Mouse (Mus musculus): ENCODE measurements around the gene Gatad2a. TPM values are rescaled to one million over a fixed set of nuclear protein-coding genes. Genes with fewer than 3 reads are reported as not detected.

Gene Gatad2a
- total and polyA plus RNA-seq, 3 experiments, result 52.2 to 139 (median 99.3) TPM

DNA sequence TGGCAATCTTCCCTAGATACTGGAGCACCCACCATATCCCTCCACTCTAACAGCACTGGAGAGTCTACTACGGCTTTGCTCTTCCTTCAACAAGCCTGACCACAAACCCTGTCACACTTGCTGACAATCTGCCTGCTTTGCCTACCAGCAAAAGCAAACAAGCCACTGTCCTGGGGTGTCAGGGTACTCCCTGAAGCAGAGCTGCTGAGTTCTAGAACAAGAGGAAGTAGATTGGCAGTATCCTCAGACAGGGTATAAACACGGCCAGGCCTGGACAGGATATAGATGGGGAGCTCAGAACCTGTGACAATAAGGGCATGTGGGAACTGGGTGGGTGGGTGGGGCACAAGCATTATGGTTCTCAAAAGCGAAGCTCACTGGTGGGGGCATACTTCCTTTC is 58.7 kb downstream of the Gatad2a start:
- ATAC-seq (ENCODE audit: extremely low read depth, insufficient number of reproducible peaks, low FRiP score, poor library complexity, severe bottlenecking), result no peak
- Histone ChIP-seq H3K36me3 (replicated peaks) (peaks cover 95% of the 10 kb centered on the region), H3K4me1 (ENCODE audit: insufficient read depth, low read depth, low read length) (peaks cover 55% of the 10 kb centered on the region), H3K9me3 (replicated peaks) (no peaks in the 10 kb centered on the region), H3K4me3 (ENCODE audit: low read depth, low read length) (no peak overlapping the region), H3K27me3 (ENCODE audit: insufficient read depth, low read length) (no peaks in the 10 kb centered on the region)
- no peak for DNase-seq (ENCODE audit: low spot score)
- TF ChIP-seq CTCF (IDR thresholded peaks at IDR 0.05; ENCODE audit: low read depth, low read length) (no peak), TAL1 (conservative IDR thresholded peaks at IDR 0.05; ENCODE audit: low read depth, low read length) (no peak), GATA2 (IDR thresholded peaks at IDR 0.05; ENCODE audit: borderline replicate concordance, low read depth, low read length) (no peak), POLR2AphosphoS5 (IDR thresholded peaks at IDR 0.05; ENCODE audit: insufficient replicate concordance, low read depth, low read length) (no peak), GATA1 (IDR thresholded peaks at IDR 0.05; ENCODE audit: borderline replicate concordance, low read length) (no peak)

DNA sequence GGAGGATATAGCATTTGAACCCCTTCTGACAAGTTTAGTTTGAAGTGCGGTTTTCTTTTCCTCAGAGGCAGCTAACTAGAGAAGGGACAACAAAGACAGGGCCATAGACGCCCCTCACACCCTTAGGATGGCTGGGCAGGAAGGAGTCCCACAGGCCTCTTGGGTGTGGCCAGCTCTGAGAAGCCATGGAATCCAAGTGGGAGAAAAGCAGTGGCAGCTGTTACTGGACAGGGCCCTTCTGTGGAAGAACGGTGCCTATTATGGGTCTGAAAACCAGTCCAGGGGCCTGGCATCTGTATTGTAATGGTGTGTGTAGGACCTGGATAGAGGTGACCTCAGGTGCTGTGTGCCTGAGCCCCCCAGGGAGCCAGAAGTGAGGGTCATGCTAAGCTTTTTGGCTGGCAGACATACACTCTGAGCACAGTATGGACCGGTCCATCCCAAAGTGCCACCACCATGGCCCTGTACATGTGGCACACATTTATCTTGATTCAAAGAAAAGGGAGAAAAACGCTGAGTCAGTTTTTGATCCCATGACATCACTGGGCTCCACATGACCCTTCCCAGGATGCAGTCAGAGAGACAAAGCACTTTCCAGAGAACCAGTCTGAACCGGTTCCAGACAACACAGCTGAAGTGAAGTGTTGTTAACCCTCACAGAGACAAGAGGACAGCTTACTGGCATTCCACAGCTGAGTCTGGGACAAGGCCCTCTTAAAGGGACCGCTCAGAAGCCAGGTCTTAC is 60.0 kb downstream of the Gatad2a start:
- DNase-seq (ENCODE audit: low spot score), result no peak

DNA sequence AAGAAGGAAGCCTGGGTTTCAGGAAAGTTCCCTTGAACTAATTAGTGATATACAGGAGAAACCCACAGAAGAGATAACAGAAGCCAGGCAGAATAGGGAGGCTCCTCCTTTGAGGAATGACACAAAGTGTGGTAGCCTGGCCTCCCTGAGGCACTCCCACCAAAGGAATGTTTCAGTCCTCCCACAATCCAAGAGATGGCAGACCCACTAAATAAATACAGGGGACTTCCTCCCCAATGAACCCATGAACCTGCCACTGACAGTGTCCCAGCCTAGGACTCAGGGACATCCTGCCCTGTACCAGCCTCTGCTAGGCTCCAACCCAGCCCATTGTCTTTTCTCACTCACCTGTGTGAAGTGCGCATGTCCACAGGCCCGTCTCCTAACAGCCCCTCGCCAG is 60.8 kb downstream of the Gatad2a start:
- DNase-seq (ENCODE audit: low spot score) (no peak), ATAC-seq (ENCODE audit: extremely low read depth, insufficient number of reproducible peaks, low FRiP score, poor library complexity, severe bottlenecking) (no peak)
- H3K9me3 ChIP-seq (replicated peaks), result no peaks in the 10 kb centered on the region
- no peaks in the 10 kb centered on the region for H3K27me3 ChIP-seq (ENCODE audit: insufficient read depth, low read length)
- TF ChIP-seq GATA2 (IDR thresholded peaks at IDR 0.05; ENCODE audit: borderline replicate concordance, low read depth, low read length), result no peak
- TF ChIP-seq TAL1 (conservative IDR thresholded peaks at IDR 0.05; ENCODE audit: low read depth, low read length), result no peak
- TF ChIP-seq POLR2AphosphoS5 (IDR thresholded peaks at IDR 0.05; ENCODE audit: insufficient replicate concordance, low read depth, low read length), result no peak
- TF ChIP-seq CTCF (IDR thresholded peaks at IDR 0.05; ENCODE audit: low read depth, low read length), result no peak
- no peak for TF ChIP-seq GATA1 (IDR thresholded peaks at IDR 0.05; ENCODE audit: borderline replicate concordance, low read length)
- peaks cover 92% of the 10 kb centered on the region for H3K36me3 ChIP-seq (replicated peaks)
- H3K4me1 ChIP-seq (ENCODE audit: insufficient read depth, low read depth, low read length), result peaks cover 41% of the 10 kb centered on the region
- H3K4me3 ChIP-seq (ENCODE audit: low read depth, low read length), result no peak overlapping the region

More for the DNA sequence above, 60.0 kb downstream of the Gatad2a start:
- H3K4me1 ChIP-seq (ENCODE audit: insufficient read depth, low read depth, low read length), result peaks cover 48% of the 10 kb centered on the region
- peaks cover 92% of the 10 kb centered on the region for H3K36me3 ChIP-seq (replicated peaks)
- TF ChIP-seq GATA2 (IDR thresholded peaks at IDR 0.05; ENCODE audit: borderline replicate concordance, low read depth, low read length) (no peak), POLR2AphosphoS5 (IDR thresholded peaks at IDR 0.05; ENCODE audit: insufficient replicate concordance, low read depth, low read length) (no peak), TAL1 (conservative IDR thresholded peaks at IDR 0.05; ENCODE audit: low read depth, low read length) (no peak), CTCF (IDR thresholded peaks at IDR 0.05; ENCODE audit: low read depth, low read length) (no peak), GATA1 (IDR thresholded peaks at IDR 0.05; ENCODE audit: borderline replicate concordance, low read length) (no peak)
- H3K27me3 ChIP-seq (ENCODE audit: insufficient read depth, low read length), result no peaks in the 10 kb centered on the region
- no peak for ATAC-seq (ENCODE audit: extremely low read depth, insufficient number of reproducible peaks, low FRiP score, poor library complexity, severe bottlenecking)
- H3K4me3 ChIP-seq (ENCODE audit: low read depth, low read length), result no peak overlapping the region
- H3K9me3 ChIP-seq (replicated peaks), result no peaks in the 10 kb centered on the region

DNA sequence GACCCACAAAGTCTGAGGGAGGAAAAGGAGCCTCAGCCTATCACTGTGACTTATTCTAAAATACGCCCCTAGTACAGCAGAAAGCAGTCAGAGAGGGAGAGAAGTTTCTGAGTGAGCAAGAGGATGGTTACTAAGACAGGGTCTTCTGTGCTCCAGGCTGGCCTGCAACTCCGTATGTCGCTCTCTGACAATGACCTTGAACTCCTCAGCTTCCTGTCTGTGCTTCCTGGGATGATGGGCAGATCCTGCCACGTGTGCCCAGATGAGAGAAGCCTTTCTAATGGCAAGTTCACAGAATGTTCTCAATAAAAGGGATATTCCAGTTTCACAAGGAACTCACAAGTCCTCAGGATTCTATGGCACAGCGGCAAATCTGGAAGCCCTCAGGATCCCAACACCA is 61.6 kb downstream of the Gatad2a start:
- no peaks in the 10 kb centered on the region for H3K27me3 ChIP-seq (ENCODE audit: insufficient read depth, low read length)
- H3K4me3 ChIP-seq (ENCODE audit: low read depth, low read length), result no peak overlapping the region
- TF ChIP-seq CTCF (IDR thresholded peaks at IDR 0.05; ENCODE audit: low read depth, low read length), result no peak
- TF ChIP-seq GATA2 (IDR thresholded peaks at IDR 0.05; ENCODE audit: borderline replicate concordance, low read depth, low read length), result no peak
- no peak for TF ChIP-seq GATA1 (IDR thresholded peaks at IDR 0.05; ENCODE audit: borderline replicate concordance, low read length)
- no peak for TF ChIP-seq TAL1 (conservative IDR thresholded peaks at IDR 0.05; ENCODE audit: low read depth, low read length)
- TF ChIP-seq POLR2AphosphoS5 (IDR thresholded peaks at IDR 0.05; ENCODE audit: insufficient replicate concordance, low read depth, low read length), result no peak
- peaks cover 32% of the 10 kb centered on the region for H3K4me1 ChIP-seq (ENCODE audit: insufficient read depth, low read depth, low read length)
- no peak for DNase-seq (ENCODE audit: low spot score)
- H3K36me3 ChIP-seq (replicated peaks), result peaks cover 88% of the 10 kb centered on the region
- ATAC-seq (ENCODE audit: extremely low read depth, insufficient number of reproducible peaks, low FRiP score, poor library complexity, severe bottlenecking), result no peak
- no peaks in the 10 kb centered on the region for H3K9me3 ChIP-seq (replicated peaks)

DNA sequence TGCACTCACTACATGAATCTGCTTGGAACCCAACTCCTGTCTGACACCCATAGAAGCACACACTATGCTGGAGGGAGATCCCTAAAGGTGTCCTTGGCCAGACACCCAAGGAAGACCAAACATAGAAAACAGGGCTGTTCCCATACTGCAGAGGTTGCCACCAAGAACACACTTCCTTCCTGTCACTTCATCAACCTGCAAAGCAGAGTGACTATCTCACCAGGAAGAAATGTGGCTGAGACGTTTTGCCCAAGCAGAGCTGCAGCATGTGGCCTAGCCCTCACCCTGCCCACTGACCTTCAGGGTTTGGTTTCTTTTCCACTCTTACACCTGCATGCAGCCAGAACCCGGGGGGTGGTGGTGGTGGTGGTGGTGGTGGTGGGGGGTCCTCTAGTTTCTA is 62.4 kb downstream of the Gatad2a start:
- DNase-seq (ENCODE audit: low spot score) (no peak), ATAC-seq (ENCODE audit: extremely low read depth, insufficient number of reproducible peaks, low FRiP score, poor library complexity, severe bottlenecking) (no peak)
- Histone ChIP-seq H3K36me3 (replicated peaks) (peaks cover 90% of the 10 kb centered on the region), H3K9me3 (replicated peaks) (no peaks in the 10 kb centered on the region), H3K27me3 (ENCODE audit: insufficient read depth, low read length) (no peaks in the 10 kb centered on the region), H3K4me3 (ENCODE audit: low read depth, low read length) (no peak overlapping the region), H3K4me1 (ENCODE audit: insufficient read depth, low read depth, low read length) (peaks cover 27% of the 10 kb centered on the region)
- TF ChIP-seq CTCF (IDR thresholded peaks at IDR 0.05; ENCODE audit: low read depth, low read length) (no peak), TAL1 (conservative IDR thresholded peaks at IDR 0.05; ENCODE audit: low read depth, low read length) (no peak), GATA1 (IDR thresholded peaks at IDR 0.05; ENCODE audit: borderline replicate concordance, low read length) (no peak), GATA2 (IDR thresholded peaks at IDR 0.05; ENCODE audit: borderline replicate concordance, low read depth, low read length) (no peak)

DNA sequence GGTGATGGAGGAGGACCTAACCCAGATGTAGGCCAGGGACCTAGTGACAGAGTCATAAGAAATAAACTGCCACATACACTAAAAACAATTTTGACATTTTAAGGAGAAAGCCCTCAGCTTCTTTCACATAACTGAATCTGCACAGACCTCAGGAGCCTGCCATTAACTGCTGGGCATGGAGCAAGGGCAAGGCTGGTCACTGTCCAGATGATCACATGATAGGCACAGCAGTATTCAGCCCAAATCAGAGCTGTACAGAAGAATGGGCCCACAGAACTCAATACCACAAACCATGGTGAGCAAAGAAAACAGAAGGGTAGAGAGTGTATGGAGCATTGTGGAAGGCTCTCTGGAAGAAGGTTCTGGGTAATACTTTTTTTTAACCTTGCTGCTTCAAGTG is 69.3 kb downstream of the Gatad2a start:
- DNase-seq (ENCODE audit: low spot score) (no peak), ATAC-seq (ENCODE audit: extremely low read depth, insufficient number of reproducible peaks, low FRiP score, poor library complexity, severe bottlenecking) (no peak)
- Histone ChIP-seq H3K4me3 (ENCODE audit: low read depth, low read length) (no peak overlapping the region), H3K4me1 (ENCODE audit: insufficient read depth, low read depth, low read length) (peaks cover 25% of the 10 kb centered on the region), H3K9me3 (replicated peaks) (no peaks in the 10 kb centered on the region), H3K36me3 (replicated peaks) (peaks cover 87% of the 10 kb centered on the region), H3K27me3 (ENCODE audit: insufficient read depth, low read length) (no peaks in the 10 kb centered on the region)
- TF ChIP-seq GATA1 (IDR thresholded peaks at IDR 0.05; ENCODE audit: borderline replicate concordance, low read length) (no peak), GATA2 (IDR thresholded peaks at IDR 0.05; ENCODE audit: borderline replicate concordance, low read depth, low read length) (no peak), POLR2AphosphoS5 (IDR thresholded peaks at IDR 0.05; ENCODE audit: insufficient replicate concordance, low read depth, low read length) (no peak), CTCF (IDR thresholded peaks at IDR 0.05; ENCODE audit: low read depth, low read length) (no peak)
